Mouse (Mus musculus) retina, postnatal 7 days (tissue): ENCODE data around the gene Ptma.
"Not testable (repeated sequence)": the region's sequence is repeated elsewhere in the genome, so short reads cannot be mapped to it uniquely, and the experiment has no call there.

ENCODE experiments used
- DNase-seq: peaks from one replicate; pipeline ENCODE4 v3.0.0-alpha.2; 2012; ENCODE audit warnings: low read depth, low spot score

The Ptma gene

DNA sequence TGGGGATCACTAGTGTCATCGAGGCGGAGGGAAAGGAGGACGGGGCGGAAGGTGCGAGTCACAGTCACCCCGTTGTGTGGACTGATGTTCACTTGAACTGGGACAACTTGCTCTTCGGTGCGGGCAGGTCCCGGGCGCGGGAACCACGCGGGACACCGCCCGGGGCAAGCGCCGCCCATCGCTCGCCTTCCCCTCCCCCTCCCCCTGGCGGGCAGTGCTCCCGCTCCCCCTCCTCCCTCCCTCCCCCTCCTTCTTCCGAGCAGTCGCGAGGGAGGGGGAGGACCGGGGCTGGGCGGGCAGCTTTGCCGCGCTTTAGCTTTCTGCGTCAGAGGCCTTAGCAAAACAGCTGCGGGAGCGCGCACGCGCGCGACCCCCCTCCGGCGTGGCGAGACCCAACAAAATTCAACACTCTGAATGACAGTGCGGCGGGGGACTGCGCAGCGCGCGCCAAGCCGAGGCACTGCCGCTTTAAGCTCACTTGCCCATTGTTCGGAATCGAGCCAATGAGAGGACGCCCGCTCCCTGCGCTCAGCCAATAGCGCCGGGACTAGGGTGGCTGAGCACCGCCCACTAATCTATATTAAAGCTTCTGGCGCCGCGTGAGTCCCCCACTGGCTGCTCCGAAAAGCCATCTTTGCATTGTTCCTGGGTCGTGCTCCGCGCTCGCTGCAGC lies at the start of gene Ptma:
Gene Ptma (plus strand): TSS at position 611 of the 673 bp plus-strand sequence.
- peak; percentile 99 for DNase-seq

- DNase-seq, result no peak
Measured at GRCm38 (mm10) chr1:86477738-86478285, 48.7 kb upstream of the Ptma start.

GRCm38 (mm10) chr1:86479099-86479825 lies 47.3 kb upstream of the Ptma start:
- no peak for DNase-seq

DNA sequence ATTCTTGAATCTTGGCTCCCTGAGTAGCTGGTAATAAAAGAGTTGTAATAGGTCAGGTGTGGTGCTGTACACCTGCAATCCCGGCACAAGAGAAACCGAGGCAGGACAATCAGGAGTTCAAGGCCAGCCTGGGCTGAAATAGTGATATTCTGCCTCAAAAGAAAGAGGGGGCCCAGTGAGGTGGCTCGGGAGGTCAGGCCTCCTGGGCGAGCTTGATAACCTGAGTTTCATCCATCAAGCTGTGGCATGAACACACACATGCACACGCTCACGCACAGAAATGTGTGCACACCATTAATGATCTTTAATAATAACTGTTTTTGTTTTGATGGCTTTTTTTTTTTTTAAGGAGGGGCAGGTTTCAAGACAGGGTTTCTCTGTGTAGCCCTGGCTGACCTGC lies 46.2 kb upstream of the Ptma start:
- DNase-seq, result no peak

DNA sequence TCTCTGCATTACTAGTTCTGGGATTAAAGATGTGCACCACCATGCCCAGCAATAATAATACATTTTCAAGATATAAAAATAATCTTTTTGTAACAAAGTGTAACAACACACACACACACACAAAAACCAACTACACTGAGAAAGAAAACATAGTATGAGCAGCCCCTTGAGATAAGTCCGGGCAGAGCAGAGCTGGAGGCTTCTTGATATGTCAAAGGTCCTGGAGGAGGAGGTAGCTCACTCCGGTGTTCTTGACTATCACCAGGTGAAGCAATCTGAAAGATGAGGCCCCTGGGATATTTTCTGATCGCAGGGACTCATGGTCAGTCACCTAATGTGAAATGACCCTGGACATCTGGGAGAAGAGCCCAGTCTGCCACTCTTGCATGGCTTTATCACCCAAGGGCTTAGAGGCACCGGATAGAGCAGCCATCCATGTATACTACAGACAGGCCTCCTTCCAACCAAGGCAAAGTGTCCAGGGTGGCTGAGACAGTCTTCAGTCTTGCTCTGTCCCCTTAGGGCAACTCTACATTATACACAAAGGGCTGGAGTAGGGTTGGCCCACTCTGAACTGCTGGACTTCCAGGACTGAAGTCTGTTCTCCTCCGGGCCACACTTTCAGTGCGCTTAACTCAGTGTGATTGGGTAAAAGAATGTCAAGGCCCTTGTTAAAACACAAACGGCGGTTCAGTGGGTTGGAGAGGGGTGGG lies 45.6 kb upstream of the Ptma start:
- no peak for DNase-seq

DNA sequence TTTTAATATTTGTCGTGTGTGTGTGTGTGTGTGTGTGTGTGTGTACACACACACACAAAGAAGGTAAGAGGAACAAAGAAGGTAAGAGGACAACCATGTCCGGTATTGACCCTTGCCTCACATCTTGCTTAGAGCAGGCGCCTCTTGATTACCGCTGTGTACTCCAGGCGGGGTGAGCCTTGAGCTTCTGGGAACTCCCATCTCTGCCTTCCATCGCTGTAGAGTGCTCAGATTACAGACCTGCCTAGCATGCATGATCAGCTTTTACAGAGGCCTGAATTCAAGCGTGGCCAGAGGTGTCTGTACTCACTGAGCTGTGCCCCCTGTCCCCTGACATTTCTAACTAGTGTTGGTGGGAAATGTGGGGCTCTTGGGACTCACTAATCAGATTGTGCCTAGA lies 45.1 kb upstream of the Ptma start:
- no peak for DNase-seq

GRCm38 (mm10) chr1:86482288-86482687 lies 44.2 kb upstream of the Ptma start:
- DNase-seq, result no peak

- no peak for DNase-seq
Measured at GRCm38 (mm10) chr1:86482761-86483160, 43.8 kb upstream of the Ptma start.

- DNase-seq, result no peak
Measured at GRCm38 (mm10) chr1:86485346-86485745, 41.2 kb upstream of the Ptma start.

- DNase-seq, result not testable (repeated sequence)
Measured at GRCm38 (mm10) chr1:86485858-86486257, 40.7 kb upstream of the Ptma start.

GRCm38 (mm10) chr1:86486703-86487294 lies 39.7 kb upstream of the Ptma start:
- no peak for DNase-seq

DNA sequence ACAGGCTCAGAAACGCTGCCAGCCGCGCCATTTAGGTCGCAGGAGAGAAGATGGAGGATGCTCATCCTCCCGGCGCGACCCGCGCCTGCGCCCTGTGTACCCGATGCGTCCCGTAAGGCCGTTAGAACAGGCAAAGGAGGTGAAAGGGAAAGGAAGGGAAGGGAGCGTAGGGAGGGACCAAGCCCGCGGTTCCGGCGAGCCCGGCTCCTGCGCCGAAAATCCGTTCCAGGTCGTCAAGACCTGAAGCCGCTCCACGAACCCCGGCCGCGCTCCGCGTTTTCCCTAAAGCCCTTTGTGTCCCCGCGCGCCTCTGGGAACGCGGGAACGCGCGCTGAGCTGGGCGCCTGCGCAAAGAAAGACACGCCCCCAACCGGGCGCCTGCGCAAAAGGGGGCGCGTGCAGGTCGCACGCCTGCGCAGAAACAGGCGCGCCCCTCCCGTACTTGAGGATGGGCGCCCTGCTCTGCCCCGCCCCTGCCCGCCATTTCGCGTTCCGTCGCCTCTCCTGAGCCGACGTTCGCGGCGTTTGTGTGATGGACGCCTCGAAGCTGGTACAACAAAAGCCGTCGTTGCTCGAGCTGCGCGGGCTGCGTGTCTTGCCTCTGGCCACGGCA lies 39.1 kb upstream of the Ptma start:
- DNase-seq, result peak; percentile 100

DNA sequence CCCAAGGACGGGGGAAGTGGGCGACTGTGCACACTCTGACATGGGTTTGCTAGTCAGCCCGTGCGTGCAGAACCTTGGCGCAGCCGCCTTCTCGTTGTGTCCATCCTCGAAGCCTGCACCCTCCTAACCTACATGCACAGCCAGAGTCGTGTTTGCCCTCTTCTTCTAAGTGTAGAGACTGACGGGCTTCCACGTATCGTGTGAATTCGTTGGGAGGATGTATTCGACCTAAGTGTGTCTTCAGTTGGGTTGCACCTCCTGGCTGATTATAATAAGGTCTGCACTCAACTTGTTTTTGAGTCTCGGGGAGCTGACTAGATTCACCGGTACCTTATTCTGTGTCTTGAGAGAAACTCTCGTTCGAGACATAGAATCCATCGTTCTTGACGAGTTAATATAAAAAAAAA lies 38.6 kb upstream of the Ptma start:
- no peak for DNase-seq

DNA sequence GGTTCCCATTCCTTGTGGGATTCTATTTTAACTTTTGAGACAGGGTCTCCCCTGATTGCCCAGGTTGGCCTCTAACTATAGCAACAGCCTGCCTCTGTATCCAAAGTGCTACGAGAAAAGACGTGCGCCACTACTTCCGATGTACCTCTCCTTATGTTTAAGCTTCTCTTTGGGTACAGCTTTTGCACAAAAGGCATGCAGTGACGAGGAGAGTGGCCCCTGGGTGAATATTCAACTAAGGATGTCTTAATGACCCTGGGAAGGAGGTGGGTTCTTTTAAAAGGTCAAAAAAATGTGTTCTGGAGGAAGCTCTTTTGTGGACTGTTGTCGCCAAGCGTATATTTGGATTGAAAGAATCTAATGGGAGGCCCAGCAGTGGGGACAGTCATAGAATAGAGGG lies 38.2 kb upstream of the Ptma start:
- no peak for DNase-seq

DNA sequence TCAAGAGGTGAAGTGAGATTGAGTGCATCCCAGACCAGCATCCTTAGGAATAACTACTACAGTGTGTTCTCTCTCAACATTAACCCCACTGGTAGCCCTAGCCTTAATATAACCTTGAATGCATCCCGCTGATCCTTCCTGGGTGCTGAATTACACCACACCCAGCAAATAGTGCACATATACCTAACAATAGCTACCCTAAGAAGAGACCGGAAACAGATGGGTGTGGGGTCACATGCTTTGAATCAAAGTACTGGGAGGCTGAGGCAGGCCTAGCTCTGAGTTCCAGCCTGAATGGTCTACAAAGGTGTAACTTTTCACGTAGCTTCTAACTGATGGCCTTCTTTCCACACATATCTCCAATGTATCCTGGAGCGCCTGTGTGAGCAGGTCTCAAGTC lies 37.8 kb upstream of the Ptma start:
- DNase-seq, result no peak

GRCm38 (mm10) chr1:86489901-86490300 lies 36.6 kb upstream of the Ptma start:
- DNase-seq, result no peak

DNA sequence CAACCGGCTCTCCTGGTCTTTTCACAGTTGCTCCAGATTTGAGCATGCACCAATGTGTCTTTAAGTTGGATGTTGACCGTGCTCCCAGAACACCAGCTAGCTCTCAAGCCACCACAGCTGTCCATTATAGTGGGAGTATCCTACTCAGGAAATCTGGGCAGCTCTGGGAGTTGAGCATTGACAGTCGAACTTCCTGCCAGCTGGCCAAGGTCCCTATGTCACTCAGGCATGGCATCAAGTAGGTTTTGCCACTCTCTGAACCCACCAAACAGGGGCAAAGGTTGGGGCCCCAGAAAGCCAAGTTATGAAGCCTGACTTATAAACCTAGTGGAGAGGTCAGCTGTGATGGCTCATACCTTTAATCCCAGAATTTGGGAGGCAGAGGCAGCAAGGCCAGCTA lies 35.8 kb upstream of the Ptma start:
- no peak for DNase-seq

DNA sequence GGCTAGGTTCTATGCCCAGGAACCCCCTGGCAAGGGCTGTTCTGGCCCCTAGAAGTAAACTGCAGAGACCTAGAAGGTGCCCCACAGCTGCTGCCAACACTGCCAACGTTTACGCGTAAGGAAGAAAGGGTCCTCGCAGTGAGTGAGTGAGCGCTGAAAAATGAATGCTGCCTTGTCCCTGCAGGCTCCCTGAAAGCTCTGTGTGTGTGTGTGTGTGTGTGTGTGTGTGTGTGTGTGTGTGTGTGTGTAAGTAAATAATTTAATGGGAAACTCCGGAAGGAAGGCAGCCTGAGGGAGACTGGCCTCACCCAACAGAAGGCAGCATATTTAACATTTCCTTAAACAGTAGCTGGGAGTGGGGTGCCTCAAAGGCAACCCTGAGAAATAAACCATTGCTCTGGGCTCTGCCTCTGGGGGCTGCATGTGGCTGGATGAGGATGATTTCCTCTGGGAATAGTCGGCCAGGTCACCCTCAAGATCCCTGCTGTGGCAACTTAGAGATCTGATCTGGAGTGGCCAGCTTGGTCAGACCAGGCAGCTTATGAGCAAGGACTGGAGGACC lies 34.9 kb upstream of the Ptma start:
- DNase-seq, result no peak

DNA sequence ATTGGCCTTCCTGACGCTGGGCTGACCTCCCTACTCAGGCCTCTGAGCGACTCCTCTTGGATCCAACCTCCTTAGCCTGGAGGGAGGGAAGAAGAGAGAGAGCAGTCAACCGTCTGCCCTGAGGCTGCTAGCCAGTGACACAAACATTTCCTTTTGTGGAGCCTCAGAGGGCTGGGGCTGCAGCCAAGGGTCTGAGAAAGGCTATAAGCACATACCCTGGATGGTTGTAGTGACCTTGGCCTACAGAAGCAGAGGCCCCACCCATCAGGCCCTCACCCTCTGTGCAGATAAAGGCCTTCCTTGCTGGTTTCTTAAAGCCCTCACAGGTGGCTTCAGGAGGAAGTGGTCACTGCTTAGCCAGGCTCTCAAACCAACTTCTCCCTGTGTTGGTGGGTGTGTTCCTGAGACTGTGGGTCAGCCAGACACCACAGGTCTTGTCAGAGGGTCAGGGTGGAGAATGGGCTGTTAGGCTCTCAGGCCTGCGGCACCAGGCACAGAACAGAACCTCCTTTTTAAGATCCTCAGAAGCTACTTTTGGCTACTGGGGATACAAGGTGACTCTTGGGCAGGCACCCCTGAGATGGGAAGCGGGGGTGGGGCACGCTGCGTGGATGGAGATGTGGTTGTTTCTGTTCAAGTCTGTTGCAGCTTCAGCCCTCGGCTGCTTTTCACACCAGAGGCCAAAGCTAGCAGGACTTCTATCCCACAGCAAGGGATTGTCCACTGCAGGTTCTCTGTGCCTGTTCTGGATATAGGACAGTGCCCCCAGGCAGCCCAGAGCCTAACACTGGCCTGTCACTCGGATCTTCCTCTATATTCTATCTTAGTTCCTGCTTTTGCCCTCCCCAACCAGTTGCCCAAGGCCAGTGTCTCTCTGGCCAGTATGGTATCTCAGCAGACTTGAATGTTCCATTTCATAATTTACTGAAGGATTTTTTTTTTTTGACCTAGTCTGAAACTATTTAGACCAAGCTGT lies 34.1 kb upstream of the Ptma start:
- no peak for DNase-seq

DNA sequence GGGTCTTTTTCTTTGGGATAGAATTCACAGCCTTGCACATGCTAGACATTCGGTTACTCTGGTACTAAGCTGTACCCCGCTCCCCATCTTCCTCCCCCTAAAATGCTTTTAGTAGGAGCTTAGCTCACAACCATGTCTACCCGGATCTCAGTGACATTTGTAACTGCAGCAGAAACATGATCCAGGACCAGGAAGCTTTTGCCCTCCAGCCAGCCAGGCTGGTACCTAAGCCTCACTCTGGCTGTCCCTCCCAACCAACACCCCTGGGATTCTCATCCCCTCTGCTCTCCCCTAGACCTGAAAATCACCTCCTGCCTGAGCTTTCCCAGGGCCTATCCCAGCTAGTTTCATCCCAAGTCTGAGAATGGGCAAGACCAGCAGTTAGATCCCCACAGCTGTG lies 32.7 kb upstream of the Ptma start:
- DNase-seq, result no peak
